Mouse (Mus musculus) embryonic fibroblast, embryonic 13.5 days (primary cell): ENCODE results near the gene Slc22a15. TPM values are rescaled to one million over a fixed set of nuclear protein-coding genes. Genes with fewer than 3 reads are reported as not detected.

Experiments used
- H3K27ac ChIP-seq: 2 replicates; pipeline ENCODE4 v1.5.1; 2012; ENCODE audit warnings: low read length, control low read depth, inconsistent platforms; ENCODE audit not compliant: insufficient read depth
- H3K4me1 ChIP-seq: 2 replicates; pipeline ENCODE4 v1.6.1; 2011; ENCODE audit warnings: low read length; ENCODE audit not compliant: control insufficient read depth, insufficient read depth
- H3K4me3 ChIP-seq: 2 replicates; pipeline ENCODE4 v1.5.1; 2011; ENCODE audit warnings: mild to moderate bottlenecking, control low read depth, low read length; ENCODE audit not compliant: insufficient read depth
- CTCF ChIP-seq: IDR thresholded peaks from 2 replicates; pipeline ENCODE4 v1.5.1; 2011; ENCODE audit warnings: mild to moderate bottlenecking, control low read depth, low read length, moderate library complexity, borderline replicate concordance; ENCODE audit not compliant: insufficient read depth
- POLR2A ChIP-seq: IDR thresholded peaks from 2 replicates; pipeline ENCODE4 v1.6.1; 2011; ENCODE audit warnings: low read depth, mild to moderate bottlenecking, control low read depth, low read length, moderate library complexity
- polyA plus RNA-seq: library from polyadenylated mRNA; stranded (reverse); fragments of >200 nt; gene quantifications from 2 replicates; pipeline ENCODE4 v1.2.4, GENCODE M21; 2011; ENCODE audit warnings: low read depth; ENCODE audit not compliant: missing spikeins, insufficient read length

The Slc22a15 gene
- polyA plus RNA-seq, 1 experiment = 8.1 TPM

- Histone ChIP-seq H3K4me3 (no peak overlapping the region), H3K27ac (no peak overlapping the region; the same call in 1 of the 2 replicates), H3K4me1 (no peaks in the 10 kb centered on the region)
- TF ChIP-seq POLR2A = no peak
- no peak for TF ChIP-seq CTCF
Measured at GRCm38 (mm10) chr3:101885591-101885990, 38.7 kb downstream of the Slc22a15 start.

- Histone ChIP-seq H3K27ac (no peak overlapping the region), H3K4me1 (no peaks in the 10 kb centered on the region), H3K4me3 (no peak overlapping the region)
- TF ChIP-seq CTCF (no peak), POLR2A (no peak)
Measured at GRCm38 (mm10) chr3:101885041-101885440, 39.2 kb downstream of the Slc22a15 start.

- no peaks in the 10 kb centered on the region for H3K4me1 ChIP-seq
- H3K27ac ChIP-seq = no peak overlapping the region
- no peak overlapping the region for H3K4me3 ChIP-seq
- TF ChIP-seq CTCF = no peak
- TF ChIP-seq POLR2A = no peak
Measured at GRCm38 (mm10) chr3:101883902-101884301, 40.4 kb downstream of the Slc22a15 start.

GRCm38 (mm10) chr3:101881721-101882120, 42.5 kb downstream of the Slc22a15 start:
- Histone ChIP-seq H3K27ac (no peak overlapping the region), H3K4me3 (no peak overlapping the region), H3K4me1 (no peaks in the 10 kb centered on the region)
- no peak for TF ChIP-seq POLR2A
- no peak for TF ChIP-seq CTCF

- Histone ChIP-seq H3K27ac (no peak overlapping the region), H3K4me3 (no peak overlapping the region), H3K4me1 (no peaks in the 10 kb centered on the region)
- TF ChIP-seq POLR2A (no peak), CTCF (no peak)
Measured at GRCm38 (mm10) chr3:101880818-101881217, 43.4 kb downstream of the Slc22a15 start.

- Histone ChIP-seq H3K27ac (no peak overlapping the region), H3K4me3 (no peak overlapping the region), H3K4me1 (no peaks in the 10 kb centered on the region)
- TF ChIP-seq CTCF (no peak), POLR2A (no peak)
Measured at GRCm38 (mm10) chr3:101878136-101878535, 46.1 kb downstream of the Slc22a15 start.

GRCm38 (mm10) chr3:101876459-101877285, 47.6 kb downstream of the Slc22a15 start:
- no peak overlapping the region for H3K27ac ChIP-seq
- no peak overlapping the region for H3K4me3 ChIP-seq
- H3K4me1 ChIP-seq = no peaks in the 10 kb centered on the region
- no peak for TF ChIP-seq CTCF
- TF ChIP-seq POLR2A = no peak

GRCm38 (mm10) chr3:101875258-101875920, 48.9 kb downstream of the Slc22a15 start:
- no peak for TF ChIP-seq CTCF
- no peak for TF ChIP-seq POLR2A
- Histone ChIP-seq H3K4me1 (no peaks in the 10 kb centered on the region), H3K4me3 (no peak overlapping the region), H3K27ac (no peak overlapping the region)

GRCm38 (mm10) chr3:101873061-101873675, 51.1 kb downstream of the Slc22a15 start:
- TF ChIP-seq CTCF = no peak
- TF ChIP-seq POLR2A = no peak
- Histone ChIP-seq H3K4me3 (no peak overlapping the region), H3K27ac (no peak overlapping the region), H3K4me1 (no peaks in the 10 kb centered on the region)
